Mouse (Mus musculus): ENCODE measurements around the gene Snrpd3.
"Not testable (repeated sequence)": the region's sequence is repeated elsewhere in the genome, so short reads cannot be mapped to it uniquely, and the experiment has no call there.

- TF ChIP-seq GATA1 (IDR thresholded peaks at IDR 0.05; ENCODE audit: borderline replicate concordance, low read length); FLI1 (IDR thresholded peaks at IDR 0.05; ENCODE audit: low read length): not testable (repeated sequence)
Measured at GRCm38 (mm10) chr10:75499214-75499613, 18.1 kb upstream of the Snrpd3 start.
